Mouse (Mus musculus) intestine, embryonic 14.5 days (tissue): ENCODE measurements around the gene Wfdc21. TPM values are rescaled to one million over a fixed set of nuclear protein-coding genes. Genes with fewer than 3 reads are reported as not detected.

Source experiments
- polyA plus RNA-seq: library from polyadenylated mRNA; unstranded; fragments of >200 nt; fragmentation: Nextera tagmentation; extraction: Ambion mirVana; gene quantifications from 2 replicates; pipeline ENCODE4 v1.2.1, GENCODE M21; 2014

Wfdc21 gene
- polyA plus RNA-seq, 1 experiment from 2014 or later, result 0.65 TPM

Other genes starting within 250 kb of the Wfdc21 start
- gene Heatr9, start 224.8 kb upstream of the Wfdc21 start, polyA plus RNA-seq, result not detected in 2 replicates
- 2.9 and 3.0 TPM in 2 replicates for gene Ccl5, start 216.4 kb upstream of the Wfdc21 start, polyA plus RNA-seq
- gene Ccl9, start 168.3 kb upstream of the Wfdc21 start, polyA plus RNA-seq, result 6.0 and 6.8 TPM in 2 replicates
- gene Ccl6, start 153.9 kb upstream of the Wfdc21 start, polyA plus RNA-seq, result 3.9 and 4.3 TPM in 2 replicates
- gene Rpl9-ps1, start 101.3 kb upstream of the Wfdc21 start, polyA plus RNA-seq, result not detected in 2 replicates
- 0.32 and 0.65 TPM in 2 replicates for gene Ccl3, start 97.6 kb upstream of the Wfdc21 start, polyA plus RNA-seq
- 0.30 and 0.68 TPM in 2 replicates for gene Ccl4, start 84.4 kb upstream of the Wfdc21 start, polyA plus RNA-seq
- gene Wfdc17, start 42.9 kb upstream of the Wfdc21 start, polyA plus RNA-seq, result 0.50 and 2.6 TPM in 2 replicates
- gene Wfdc18, start 37.9 kb upstream of the Wfdc21 start, polyA plus RNA-seq, result not detected in 2 replicates
- gene Heatr6, start 6.8 kb downstream of the Wfdc21 start, polyA plus RNA-seq, result 24.0 and 28.4 TPM in 2 replicates
- gene Hnf1b, start 103.1 kb downstream of the Wfdc21 start, polyA plus RNA-seq, result 11.5 and 15.1 TPM in 2 replicates
- gene Ddx52, start 195.1 kb downstream of the Wfdc21 start, polyA plus RNA-seq, result 35.5 and 35.6 TPM in 2 replicates
- 8.8 and 10.9 TPM in 2 replicates for gene Synrg, start 217.5 kb downstream of the Wfdc21 start, polyA plus RNA-seq